Mouse (Mus musculus) CH12.LX (cell line): ENCODE measurements at regions not wholly inside any gene's neighbourhood (a gene's known extent, or its start where the extent isn't known, plus 50 kb on each side); places are given as distances from the start of the nearest gene placed in this dataset.

ENCODE experiments used
- DNase-seq: peaks from one replicate; pipeline ENCODE4 v3.0.0-alpha.2; 2013; ENCODE audit errors: extremely low read depth
- H3K27ac ChIP-seq: 2 replicates; pipeline ENCODE4 v1.5.1; 2012; ENCODE audit warnings: low read depth, mild to moderate bottlenecking, control low read depth, moderate library complexity; ENCODE audit not compliant: insufficient read depth
- H3K27me3 ChIP-seq: replicated peaks from 2 replicates; pipeline ENCODE3; 2012; ENCODE audit warnings: inconsistent platforms
- H3K36me3 ChIP-seq, 2 experiments: replicated peaks in 1 of 2; 2 replicates each; pipeline versions ENCODE3 to v1.6.1; 2012; ENCODE audit warnings: inconsistent platforms in 1 of 2, low read length in 1 of 2, mild to moderate bottlenecking in 1 of 2, mixed read lengths in 1 of 2, moderate library complexity in 1 of 2; ENCODE audit not compliant: control insufficient read depth in 1 of 2, insufficient read depth in 1 of 2
- H3K4me1 ChIP-seq, 2 experiments: 2 replicates each; pipeline ENCODE4 v1.6.1; 2012; ENCODE audit warnings: inconsistent platforms in 1 of 2, moderate library complexity in 1 of 2; ENCODE audit not compliant: insufficient read depth in 2 of 2, control insufficient read depth in 1 of 2
- H3K4me2 ChIP-seq: 2 replicates; pipeline ENCODE4 v1.6.1; 2012; ENCODE audit warnings: low read depth, mild to moderate bottlenecking, control low read depth; ENCODE audit not compliant: poor library complexity, insufficient read depth, severe bottlenecking
- H3K4me3 ChIP-seq, 3 experiments: fragments of 150-350 bp in 1 of 3; sonication (generic) in 1 of 3; replicated peaks in 1 of 3; 2 replicates each; pipeline versions ENCODE3 to v1.5.1; 2011 to 2012; ENCODE audit warnings: low read depth in 2 of 3, low read length in 2 of 3, mild to moderate bottlenecking in 2 of 3, moderate library complexity in 2 of 3, control low read depth in 1 of 3, improper control_type of control experiment in 1 of 3, inconsistent platforms in 1 of 3, mixed read lengths in 1 of 3; ENCODE audit not compliant: poor library complexity in 1 of 3
- H3K79me2 ChIP-seq: replicated peaks from 2 replicates; pipeline ENCODE4 v1.6.1; 2012; ENCODE audit warnings: mild to moderate bottlenecking, moderate library complexity; ENCODE audit not compliant: control insufficient read depth, poor library complexity, insufficient read depth, severe bottlenecking; ENCODE audit errors: extremely low read depth
- H3K9ac ChIP-seq: 2 replicates; pipeline ENCODE4 v1.6.1; 2012; ENCODE audit warnings: low read depth, mild to moderate bottlenecking, control low read depth, moderate library complexity; ENCODE audit not compliant: insufficient read depth
- H3K9me3 ChIP-seq: replicated peaks from 2 replicates; pipeline ENCODE3; 2012; ENCODE audit warnings: low read length, inconsistent platforms, mixed read lengths
- CHD2 ChIP-seq: IDR thresholded peaks from 2 replicates; pipeline ENCODE4 v1.6.1; 2011; ENCODE audit warnings: low read length, improper control_type of control experiment
- EP300 ChIP-seq: IDR thresholded peaks from 2 replicates; pipeline ENCODE4 v1.6.1; 2011; ENCODE audit warnings: low read length, improper control_type of control experiment
- GABPA ChIP-seq: IDR thresholded peaks from 2 replicates; pipeline ENCODE4 v1.6.1; 2012; ENCODE audit warnings: low read depth, low read length, improper control_type of control experiment, inconsistent platforms; ENCODE audit not compliant: insufficient replicate concordance
- MAFK ChIP-seq: IDR thresholded peaks from 2 replicates; pipeline ENCODE4 v1.6.1; 2011; ENCODE audit warnings: low read length, improper control_type of control experiment; ENCODE audit not compliant: insufficient replicate concordance
- MEF2A ChIP-seq: IDR thresholded peaks from 2 replicates; pipeline ENCODE4 v1.6.1; 2014; ENCODE audit warnings: low read depth, mild to moderate bottlenecking, inconsistent platforms, low read length, improper control_type of control experiment, borderline replicate concordance
- MXI1 ChIP-seq: IDR thresholded peaks from 2 replicates; pipeline ENCODE4 v1.6.1; 2011; ENCODE audit warnings: mild to moderate bottlenecking, low read depth, low read length, improper control_type of control experiment
- POLR2A ChIP-seq: IDR thresholded peaks from 2 replicates; pipeline ENCODE4 v1.6.1; 2011; ENCODE audit warnings: low read depth, mild to moderate bottlenecking, improper control_type of control experiment, low read length
- RAD21 ChIP-seq: IDR thresholded peaks from 2 replicates; pipeline ENCODE4 v1.6.1; 2011; ENCODE audit warnings: low read depth, mild to moderate bottlenecking, low read length, improper control_type of control experiment, moderate library complexity
- SIN3A ChIP-seq: IDR thresholded peaks from 2 replicates; pipeline ENCODE4 v1.6.1; 2012; ENCODE audit warnings: low read length, improper control_type of control experiment, inconsistent platforms
- SMC3 ChIP-seq: IDR thresholded peaks from 2 replicates; pipeline ENCODE4 v1.6.1; 2011; ENCODE audit warnings: low read depth, low read length, improper control_type of control experiment
- UBTF ChIP-seq: IDR thresholded peaks from 2 replicates; pipeline ENCODE4 v1.6.1; 2012; ENCODE audit warnings: low read depth, mild to moderate bottlenecking, inconsistent platforms, low read length, improper control_type of control experiment, moderate library complexity
- ZNF384 ChIP-seq: IDR thresholded peaks from 2 replicates; pipeline ENCODE4 v1.6.1; 2012; ENCODE audit warnings: low read depth, low read length, improper control_type of control experiment, inconsistent platforms
- dilution Hi-C: fragments of 300-500 bp; cut with MboI; formaldehyde crosslinking; loops from 2 replicates; pipeline ENCODE4 v1.14.3; 2020; ENCODE audit warnings: low sequenced_read_pairs; ENCODE audit not compliant: extremely low pct_unique_long_range_greater_than_20kb, extremely low pct_ligation_motif_present
- in situ Hi-C: fragments of 300-500 bp; cut with MboI; formaldehyde crosslinking; loops from 3 replicates; pipeline ENCODE4 v1.14.3; 2019; ENCODE audit warnings: low sequenced_read_pairs, low pct_ligation_motif_present, low pct_unique_long_range_greater_than_20kb, mixed read lengths

DNA sequence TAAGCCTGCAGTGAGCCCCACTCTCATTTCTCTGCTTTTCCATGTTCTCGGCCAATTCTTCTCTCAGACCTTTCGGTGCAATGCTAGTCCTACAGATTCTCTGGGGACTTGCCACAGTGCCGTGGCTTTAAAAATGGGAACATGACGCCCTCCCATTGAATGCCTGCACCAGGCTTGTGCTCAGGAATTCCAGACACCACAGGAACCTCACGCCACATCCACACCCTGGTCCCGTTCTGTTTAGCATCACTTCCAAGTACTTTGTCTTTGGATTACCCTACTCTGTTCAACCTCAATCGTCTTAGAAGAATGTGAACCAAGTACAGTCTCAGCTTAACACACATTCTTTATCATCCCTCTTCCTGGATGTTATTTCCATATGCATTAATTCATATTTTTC lies 66.5 kb downstream of the Nabp1 start:
- Histone ChIP-seq H3K36me3 (no peaks in the 10 kb centered on the region), H3K4me1 (peaks cover 0 to 7% of the 10 kb centered on the region in 2 experiments; a peak in 1 of 4 replicates), H3K4me2 (no peak overlapping the region), H3K4me3 (no peak overlapping the region), H3K9ac (no peak overlapping the region), H3K27ac (no peak overlapping the region), H3K79me2 (no peaks in the 10 kb centered on the region; the same call in 1 of the 2 replicates), H3K27me3 (no peaks in the 10 kb centered on the region), H3K9me3 (no peaks in the 10 kb centered on the region)
- dilution Hi-C loops (no loop called here), in situ Hi-C loops (no loop called here)
- DNase-seq: no peak
- TF ChIP-seq SIN3A (no peak), GABPA (no peak), SMC3 (no peak), CHD2 (no peak), EP300 (no peak), UBTF (no peak), RAD21 (no peak), ZNF384 (no peak), POLR2A (no peak)

DNA sequence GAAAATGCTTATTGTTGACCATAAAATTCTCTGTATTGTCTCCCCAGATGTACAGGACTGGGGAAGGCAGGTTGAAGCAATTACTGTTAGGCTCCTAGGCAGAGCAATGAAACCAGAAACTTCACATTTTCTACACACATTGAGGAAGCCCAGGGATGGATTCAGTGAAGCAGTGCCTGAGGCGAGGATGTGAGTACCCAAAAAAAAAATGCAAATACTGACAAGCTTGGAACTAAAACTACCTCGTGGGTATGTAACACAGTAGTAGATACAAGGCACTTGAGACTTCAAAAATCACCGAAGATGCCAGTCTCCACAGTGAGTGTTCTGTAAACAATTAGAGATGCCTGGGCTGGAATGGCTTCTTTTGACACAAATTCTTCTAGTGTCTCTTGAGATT lies 74.6 kb downstream of the Nabp1 start:
- H3K9ac ChIP-seq: no peak overlapping the region
- DNase-seq: peak; percentile 3
- no peak overlapping the region for H3K4me2 ChIP-seq
- H3K27me3 ChIP-seq: no peaks in the 10 kb centered on the region
- H3K27ac ChIP-seq: no peak overlapping the region
- no peak overlapping the region for H3K4me3 ChIP-seq
- TF ChIP-seq ZNF384 (0 out of 2 replicates have a peak, but pooled peaks have one; percentile 8), MXI1 (no peak)
- dilution Hi-C loops (no loop called here), in situ Hi-C loops (no loop called here)
- H3K36me3 ChIP-seq: no peaks in the 10 kb centered on the region
- no peaks in the 10 kb centered on the region for H3K9me3 ChIP-seq
- H3K79me2 ChIP-seq: no peaks in the 10 kb centered on the region
- peaks cover 0 to 18% of the 10 kb centered on the region in 2 experiments; a peak in 2 of 4 replicates for H3K4me1 ChIP-seq

DNA sequence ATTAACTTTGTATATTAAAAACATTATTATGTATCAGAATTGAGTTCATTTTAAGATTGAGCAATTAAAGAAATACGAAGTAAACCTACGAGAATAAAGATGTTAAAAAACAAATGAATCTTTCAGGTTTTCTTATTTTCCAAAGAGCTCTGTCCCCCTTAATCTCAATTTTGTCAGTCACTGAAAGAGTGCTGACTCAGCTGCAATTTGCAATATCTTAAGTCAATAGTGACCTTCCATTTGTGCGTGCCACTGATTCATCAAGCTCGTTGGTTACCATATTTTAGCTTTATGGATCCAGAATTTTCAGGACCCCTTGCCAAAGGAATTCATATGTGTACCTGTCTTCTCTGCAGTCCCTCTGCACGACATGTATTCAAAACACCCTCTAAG lies 75.7 kb downstream of the Nabp1 start:
- dilution Hi-C loops: no loop called here
- Histone ChIP-seq H3K9ac (no peak overlapping the region), H3K36me3 (no peaks in the 10 kb centered on the region)

More for the DNA sequence above, 75.7 kb downstream of the Nabp1 start:
- Histone ChIP-seq H3K27ac (no peak overlapping the region), H3K4me2 (no peak overlapping the region), H3K27me3 (no peaks in the 10 kb centered on the region), H3K79me2 (no peaks in the 10 kb centered on the region), H3K4me1 (peaks cover 0 to 18% of the 10 kb centered on the region in 2 experiments; a peak in 2 of 4 replicates), H3K9me3 (no peaks in the 10 kb centered on the region), H3K4me3 (no peak overlapping the region)
- in situ Hi-C loops: no loop called here
- TF ChIP-seq MAFK: peak; percentile 91
- no peak for TF ChIP-seq MEF2A
- no peak for DNase-seq
